Mouse (Mus musculus) forebrain, embryonic 12.5 days (tissue): ENCODE measurements at regions not wholly inside any gene's neighbourhood (a gene's known extent, or its start where the extent isn't known, plus 50 kb on each side); places are given as distances from the start of the nearest gene placed in this dataset.

Experiments used
- ATAC-seq: fragments of 200-750 bp; cut with Nextera tagmentation; 2 replicates; pipeline ENCODE4 v1.8.0; 2017; ENCODE audit warnings: moderate TSS enrichment; ENCODE audit not compliant: low FRiP score
- H3K27ac ChIP-seq: fragments of 300-500 bp; sonication (generic); 2 replicates; pipeline ENCODE4 v1.5.1; 2016; ENCODE audit warnings: mild to moderate bottlenecking
- H3K27me3 ChIP-seq: fragments of 300-500 bp; sonication (generic); 2 replicates; pipeline ENCODE4 v1.6.1; 2016; ENCODE audit warnings: mild to moderate bottlenecking
- H3K36me3 ChIP-seq: fragments of 300-500 bp; sonication (generic); replicated peaks from 2 replicates; pipeline ENCODE4 v1.6.1; 2016; ENCODE audit warnings: mild to moderate bottlenecking
- H3K4me1 ChIP-seq: fragments of 300-500 bp; sonication (generic); 2 replicates; pipeline ENCODE4 v1.6.1; 2016
- H3K4me2 ChIP-seq: fragments of 300-500 bp; sonication (generic); 2 replicates; pipeline ENCODE4 v1.6.1; 2016; ENCODE audit warnings: mild to moderate bottlenecking, moderate library complexity
- H3K4me3 ChIP-seq: fragments of 300-500 bp; sonication (generic); replicated peaks from 2 replicates; pipeline ENCODE4 v1.5.1; 2016; ENCODE audit warnings: mild to moderate bottlenecking
- H3K9ac ChIP-seq: fragments of 300-500 bp; sonication (generic); 2 replicates; pipeline ENCODE4 v1.6.1; 2016; ENCODE audit warnings: mild to moderate bottlenecking
- H3K9me3 ChIP-seq: fragments of 300-500 bp; sonication (generic); 2 replicates; pipeline ENCODE4 v1.6.1; 2016
- WGBS: fragments of 180-500 bp; shearing (Covaris S2); methylation state at CpG from one replicate; pipeline ENCODE4 v1.1.7; 2016; 5-methylcytosine and 5-hydroxymethylcytosine counted together

DNA sequence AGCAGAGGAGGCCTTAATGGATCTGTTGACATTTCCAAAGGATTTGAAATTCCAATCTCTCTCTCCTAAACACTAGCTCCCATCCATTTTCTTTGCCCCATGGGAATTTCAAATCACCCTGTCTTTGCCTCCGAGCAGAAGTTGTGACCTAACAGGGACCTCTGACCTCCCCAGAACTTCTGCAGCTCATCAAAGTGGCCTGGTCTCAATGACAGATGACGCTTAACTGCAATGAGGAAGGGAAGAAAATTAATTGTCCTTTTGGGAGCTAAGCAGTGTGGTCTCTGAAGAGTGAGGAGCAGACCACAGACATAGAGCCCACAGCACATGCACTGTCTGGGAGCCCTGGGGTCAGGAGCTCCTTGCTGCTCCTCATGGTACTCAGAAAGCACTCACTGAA is 155.3 kb downstream of the Tox3 start:
- H3K27me3 ChIP-seq: no peaks in the 10 kb centered on the region
- H3K9me3 ChIP-seq: no peaks in the 10 kb centered on the region
- no peak overlapping the region for H3K9ac ChIP-seq
- H3K4me3 ChIP-seq: no peak overlapping the region
- ATAC-seq: no peak
- 71% methylated on average over 2 of the region's 2 CpGs for WGBS
- no peak overlapping the region for H3K27ac ChIP-seq
- peaks cover 3% of the 10 kb centered on the region; the same call in 1 of the 2 replicates for H3K4me1 ChIP-seq
- no peak overlapping the region for H3K4me2 ChIP-seq
- H3K36me3 ChIP-seq: no peaks in the 10 kb centered on the region

DNA sequence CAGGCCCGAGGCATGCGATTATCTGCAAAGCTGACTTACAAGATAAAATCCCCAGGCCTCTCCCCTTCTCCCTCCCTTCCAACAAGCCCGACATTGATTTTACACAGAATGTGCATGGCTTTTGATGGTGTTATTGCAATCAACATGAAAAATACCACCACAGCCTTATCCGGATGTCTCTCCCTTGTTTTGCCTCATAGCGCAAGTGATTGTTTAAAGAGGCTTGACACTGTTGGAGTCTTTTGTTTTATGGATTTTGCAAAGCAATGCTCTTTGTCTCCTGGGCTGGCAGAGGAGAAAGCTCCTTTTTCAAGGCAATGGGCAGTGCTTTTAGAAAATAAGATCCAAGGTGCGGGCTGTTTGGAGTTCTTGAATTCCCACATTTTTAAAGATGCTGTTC is 165.3 kb downstream of the Tox3 start:
- Histone ChIP-seq H3K4me2 (no peak overlapping the region), H3K9me3 (no peaks in the 10 kb centered on the region), H3K4me1 (peaks cover 5% of the 10 kb centered on the region; the same call in 1 of the 2 replicates), H3K27me3 (peaks cover 4% of the 10 kb centered on the region; the same call in 1 of the 2 replicates), H3K4me3 (no peak overlapping the region), H3K27ac (no peak overlapping the region), H3K9ac (no peak overlapping the region), H3K36me3 (no peaks in the 10 kb centered on the region)
- ATAC-seq: no peak
- 24% methylated on average over 6 of the region's 6 CpGs for WGBS

DNA sequence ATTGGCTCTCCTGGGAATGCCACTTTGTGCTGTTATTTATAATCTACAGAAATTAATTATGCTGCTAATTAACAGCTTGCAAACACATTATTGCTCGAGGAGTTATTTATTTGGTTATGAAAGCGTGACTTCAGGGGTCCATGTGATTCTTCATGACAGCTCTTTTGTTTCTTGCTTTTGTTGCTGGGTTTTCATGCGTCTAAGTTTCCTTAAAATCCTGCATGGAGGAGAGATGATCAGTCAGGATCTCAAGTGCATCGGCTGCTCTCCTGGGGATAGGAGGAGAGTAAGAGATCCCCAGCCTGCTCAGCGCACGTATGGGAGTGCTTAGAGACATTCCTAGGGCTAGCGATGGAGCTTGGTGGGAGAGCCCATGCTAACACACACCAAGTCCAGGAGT is 171.4 kb downstream of the Tox3 start:
- Histone ChIP-seq H3K4me2 (peak overlapping the region; percentile 19), H3K4me3 (no peak overlapping the region), H3K36me3 (no peaks in the 10 kb centered on the region), H3K27ac (no peak overlapping the region), H3K9ac (no peak overlapping the region), H3K4me1 (peaks cover 19% of the 10 kb centered on the region), H3K27me3 (peaks cover 22% of the 10 kb centered on the region), H3K9me3 (no peaks in the 10 kb centered on the region)
- no peak; the same call in 1 of the 2 replicates for ATAC-seq
- 30% methylated on average over 7 of the region's 7 CpGs for WGBS

- no peak for ATAC-seq
- no peaks in the 10 kb centered on the region for H3K36me3 ChIP-seq
- no peak overlapping the region for H3K27ac ChIP-seq
- H3K4me3 ChIP-seq: no peak overlapping the region
- no peak overlapping the region for H3K9ac ChIP-seq
- H3K4me2 ChIP-seq: peak overlapping the region; percentile 19
- H3K4me1 ChIP-seq: peaks cover 19% of the 10 kb centered on the region
- peaks cover 19% of the 10 kb centered on the region for H3K27me3 ChIP-seq
- WGBS: 9% methylated on average over 9 of the region's 9 CpGs
- H3K9me3 ChIP-seq: no peaks in the 10 kb centered on the region
Observed at GRCm38 (mm10) chr8:90176335-90176734, 171.8 kb downstream of the Tox3 start.

DNA sequence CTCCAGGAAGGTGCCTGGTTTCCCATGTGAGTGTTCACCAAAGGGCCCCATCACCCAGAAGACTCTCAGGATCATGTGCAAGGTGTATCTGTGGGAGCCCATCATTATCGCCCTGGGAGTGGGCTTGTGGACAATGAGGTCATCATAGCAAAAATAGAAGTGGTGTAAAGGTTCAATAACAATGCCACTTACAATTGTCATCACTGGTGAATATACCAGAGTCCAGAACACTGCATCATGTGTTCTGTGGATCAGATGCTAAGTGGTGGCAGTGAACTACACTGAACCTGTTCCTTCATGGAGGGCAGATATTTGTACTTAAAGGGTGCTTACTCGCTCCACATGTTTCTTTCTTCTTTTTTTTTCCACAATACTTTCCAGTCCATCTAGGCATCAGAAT is 181.5 kb downstream of the Tox3 start:
- Histone ChIP-seq H3K9me3 (no peaks in the 10 kb centered on the region), H3K9ac (no peak overlapping the region), H3K4me1 (no peaks in the 10 kb centered on the region), H3K36me3 (no peaks in the 10 kb centered on the region), H3K27me3 (no peaks in the 10 kb centered on the region), H3K27ac (no peak overlapping the region), H3K4me2 (no peak overlapping the region), H3K4me3 (no peak overlapping the region)
- 94% methylated on average over 2 of the region's 2 CpGs for WGBS
- ATAC-seq: no peak

GRCm38 (mm10) chr8:90151477-90151876 is 196.7 kb downstream of the Tox3 start:
- H3K27ac ChIP-seq: no peak overlapping the region
- H3K4me1 ChIP-seq: peaks cover 8% of the 10 kb centered on the region; the same call in 1 of the 2 replicates
- no peaks in the 10 kb centered on the region for H3K27me3 ChIP-seq
- no peaks in the 10 kb centered on the region for H3K9me3 ChIP-seq
- H3K4me2 ChIP-seq: no peak overlapping the region
- H3K36me3 ChIP-seq: no peaks in the 10 kb centered on the region
- no peak overlapping the region for H3K4me3 ChIP-seq
- ATAC-seq: no peak
- 89% methylated on average over 5 of the region's 5 CpGs for WGBS
- no peak overlapping the region for H3K9ac ChIP-seq

DNA sequence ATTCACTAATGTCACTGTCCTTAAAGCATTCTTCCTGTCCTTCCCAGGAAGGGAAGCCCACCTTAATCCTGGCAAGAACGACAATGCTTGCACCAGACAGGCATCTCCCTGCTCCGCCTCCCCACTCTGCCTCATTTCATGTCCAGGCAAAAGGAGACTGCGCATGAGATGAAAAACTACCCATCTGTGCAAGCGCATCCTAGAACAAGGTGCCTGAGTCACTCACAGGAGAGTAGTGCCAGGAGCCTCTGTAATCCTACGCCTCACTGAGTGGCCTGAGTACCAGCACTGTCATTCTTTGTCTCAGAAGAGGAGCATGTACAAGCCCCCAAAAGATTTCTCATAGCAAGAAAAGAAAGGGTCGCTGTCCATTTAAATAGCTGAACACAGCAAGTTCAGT is 198.2 kb downstream of the Tox3 start:
- Histone ChIP-seq H3K27me3 (no peaks in the 10 kb centered on the region), H3K9ac (no peak overlapping the region), H3K27ac (no peak overlapping the region), H3K9me3 (no peaks in the 10 kb centered on the region), H3K36me3 (no peaks in the 10 kb centered on the region), H3K4me3 (no peak overlapping the region), H3K4me1 (peaks cover 12% of the 10 kb centered on the region; the same call in 1 of the 2 replicates), H3K4me2 (no peak overlapping the region)
- no peak for ATAC-seq
- WGBS: 68% methylated on average over 6 of the region's 6 CpGs

DNA sequence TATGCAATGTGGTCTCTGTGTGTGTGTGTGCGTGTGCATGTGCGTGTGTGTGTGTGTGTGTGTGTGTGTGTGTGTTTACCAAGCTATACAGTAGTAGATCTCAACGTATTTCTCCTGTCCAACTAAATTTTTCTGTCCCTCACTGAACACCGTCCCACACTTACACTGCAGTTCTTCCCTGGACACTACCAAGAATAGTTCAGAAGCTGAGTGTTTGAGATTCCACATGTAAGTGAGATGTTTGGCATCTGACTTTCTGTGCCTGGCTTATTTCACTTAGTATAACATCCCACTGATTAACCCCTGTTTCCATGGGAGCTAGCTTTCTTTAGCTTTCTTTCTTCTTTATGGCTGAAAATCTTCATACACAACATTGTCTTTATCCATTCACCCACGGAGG is 213.5 kb downstream of the Tox3 start:
- no peak overlapping the region for H3K4me2 ChIP-seq
- no peaks in the 10 kb centered on the region for H3K4me1 ChIP-seq
- H3K27ac ChIP-seq: no peak overlapping the region
- no peaks in the 10 kb centered on the region for H3K9me3 ChIP-seq
- H3K27me3 ChIP-seq: no peaks in the 10 kb centered on the region
- no peak overlapping the region for H3K4me3 ChIP-seq
- 81% methylated on average over 5 of the region's 5 CpGs for WGBS
- ATAC-seq: no peak
- H3K36me3 ChIP-seq: no peaks in the 10 kb centered on the region
- H3K9ac ChIP-seq: no peak overlapping the region

DNA sequence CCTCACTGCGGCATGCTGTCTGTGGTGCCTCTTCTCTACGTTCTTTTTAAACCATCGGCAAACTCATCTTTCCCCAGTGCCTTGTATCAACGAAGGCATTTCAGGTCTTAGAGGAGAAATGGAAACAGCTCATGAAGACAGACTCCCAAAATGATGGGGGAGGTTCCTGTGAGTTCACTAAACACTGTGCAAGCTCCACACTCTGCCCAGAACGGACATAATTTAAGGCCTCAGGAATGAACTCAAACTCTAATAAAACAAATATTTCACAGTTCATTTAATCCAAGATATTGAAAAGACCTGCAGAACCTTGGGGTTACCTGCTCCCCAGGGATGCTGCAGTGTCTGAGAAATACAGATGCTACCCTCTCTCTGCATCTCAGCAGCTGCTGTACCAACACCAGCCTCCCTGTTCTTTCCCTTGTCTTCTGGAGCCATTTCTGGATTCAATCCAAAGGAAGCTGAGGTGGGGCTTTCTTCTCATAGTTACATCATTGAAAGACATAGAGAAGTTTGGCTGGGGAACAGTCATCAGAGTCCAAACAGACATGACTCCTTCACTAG is 217.4 kb downstream of the Tox3 start:
- H3K9me3 ChIP-seq: no peaks in the 10 kb centered on the region
- H3K27ac ChIP-seq: no peak overlapping the region
- 86% methylated on average over 5 of the region's 5 CpGs for WGBS
- no peak overlapping the region for H3K4me3 ChIP-seq
- H3K9ac ChIP-seq: no peak overlapping the region
- H3K4me1 ChIP-seq: no peaks in the 10 kb centered on the region
- no peaks in the 10 kb centered on the region for H3K36me3 ChIP-seq
- no peak for ATAC-seq
- no peaks in the 10 kb centered on the region for H3K27me3 ChIP-seq
- no peak overlapping the region for H3K4me2 ChIP-seq

GRCm38 (mm10) chr8:90125426-90125825 is 222.7 kb downstream of the Tox3 start:
- Histone ChIP-seq H3K27me3 (no peaks in the 10 kb centered on the region), H3K4me1 (peaks cover 14% of the 10 kb centered on the region), H3K9me3 (no peaks in the 10 kb centered on the region), H3K4me2 (no peak overlapping the region), H3K4me3 (no peak overlapping the region), H3K36me3 (no peaks in the 10 kb centered on the region), H3K27ac (no peak overlapping the region), H3K9ac (no peak overlapping the region)
- 93% methylated on average over 1 of the region's 1 CpGs for WGBS
- no peak for ATAC-seq

- H3K9me3 ChIP-seq: no peaks in the 10 kb centered on the region
- H3K4me3 ChIP-seq: no peak overlapping the region
- no peak overlapping the region for H3K9ac ChIP-seq
- no peak for ATAC-seq
- H3K27ac ChIP-seq: no peak overlapping the region
- H3K4me2 ChIP-seq: no peak overlapping the region
- no peaks in the 10 kb centered on the region for H3K36me3 ChIP-seq
- no peaks in the 10 kb centered on the region for H3K27me3 ChIP-seq
- H3K4me1 ChIP-seq: peaks cover 14% of the 10 kb centered on the region
Observed at GRCm38 (mm10) chr8:90123101-90123500, 225.0 kb downstream of the Tox3 start.

GRCm38 (mm10) chr8:90121935-90122334 is 226.2 kb downstream of the Tox3 start:
- WGBS: 86% methylated on average over 3 of the region's 3 CpGs
- H3K27me3 ChIP-seq: no peaks in the 10 kb centered on the region
- peaks cover 14% of the 10 kb centered on the region for H3K4me1 ChIP-seq
- no peak overlapping the region for H3K27ac ChIP-seq
- H3K9ac ChIP-seq: no peak overlapping the region
- H3K4me3 ChIP-seq: no peak overlapping the region
- no peaks in the 10 kb centered on the region for H3K9me3 ChIP-seq
- H3K36me3 ChIP-seq: no peaks in the 10 kb centered on the region
- no peak for ATAC-seq
- no peak overlapping the region for H3K4me2 ChIP-seq

DNA sequence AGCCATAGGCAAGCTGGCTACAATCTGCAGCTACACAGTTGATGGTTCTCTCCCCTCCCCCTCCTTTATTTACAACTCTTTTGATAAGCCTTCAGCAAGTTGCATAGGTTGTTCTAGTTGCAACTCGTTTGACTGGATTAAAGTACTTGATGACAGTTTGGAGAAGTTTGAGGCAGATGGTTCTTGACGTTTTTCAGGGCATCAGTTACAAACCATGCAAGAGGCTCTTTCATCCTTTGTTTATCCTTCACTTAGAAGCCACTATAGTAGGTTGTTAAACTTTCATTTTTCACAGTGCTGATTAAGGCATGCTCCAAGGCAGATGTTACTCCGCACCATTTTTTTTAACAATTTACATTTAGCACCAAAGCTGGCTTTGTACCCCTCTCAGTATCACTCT is 227.1 kb downstream of the Tox3 start:
- no peak overlapping the region for H3K4me3 ChIP-seq
- peaks cover 14% of the 10 kb centered on the region for H3K4me1 ChIP-seq
- no peak overlapping the region for H3K27ac ChIP-seq
- no peak overlapping the region for H3K4me2 ChIP-seq
- H3K27me3 ChIP-seq: no peaks in the 10 kb centered on the region
- 26% methylated on average over 3 of the region's 3 CpGs for WGBS
- H3K9me3 ChIP-seq: no peaks in the 10 kb centered on the region
- H3K9ac ChIP-seq: no peak overlapping the region
- no peaks in the 10 kb centered on the region for H3K36me3 ChIP-seq
- no peak for ATAC-seq
